11 mouse cellular contexts compared by ENCODE assay signal in the genomic region with DNA sequence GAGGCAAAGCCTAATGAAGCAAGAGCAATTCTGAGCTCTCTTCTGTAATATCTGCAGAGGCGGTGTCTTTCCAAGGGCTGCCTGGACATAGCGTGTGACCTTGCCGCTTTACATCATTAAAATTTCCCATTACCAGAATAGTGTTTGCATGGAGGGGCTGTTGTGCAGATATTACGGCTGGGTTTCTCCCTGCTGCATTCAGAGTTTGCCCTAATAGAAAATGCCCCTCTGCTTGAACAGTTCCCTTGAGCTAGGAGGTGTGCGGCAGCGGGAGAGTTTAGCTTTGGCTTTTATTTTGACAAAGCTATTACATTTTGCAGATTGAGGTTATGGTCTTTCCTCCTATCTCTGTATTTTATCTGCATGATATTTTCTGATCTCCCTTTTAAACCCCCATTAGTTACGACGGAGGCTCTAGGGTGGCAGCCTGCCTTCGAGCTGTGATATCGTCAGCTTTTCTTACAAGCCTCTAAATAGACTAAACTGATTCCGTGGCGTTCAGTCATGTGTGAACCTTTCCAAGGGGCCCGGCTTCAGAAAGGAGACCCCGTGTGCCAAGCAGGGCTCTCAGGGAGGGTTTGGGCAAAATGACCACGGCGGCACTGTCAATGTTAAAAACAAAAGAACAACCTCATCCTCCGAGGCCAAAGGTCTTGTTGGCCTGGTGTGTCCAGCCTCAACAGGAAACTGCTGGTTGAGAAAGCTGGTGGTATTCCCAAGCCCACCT.
DNase-seq lines count a peak whose midpoint lies in the region; ATAC-seq lines count a peak whose summit lies in the region.
"Had no signal": no experiment of that assay in that cellular context is flagged by ENCODE, and none has a peak within 500 bp of the region (broad histone marks: within the 10 kb centered on the region; RNA-seq: fewer than 3 reads in every experiment).

No protein-coding gene starts in this region.

- peak overlapping the region; percentile 55; the same call in 1 of the 2 replicates for H3K27ac ChIP-seq in embryonic facial prominence, embryonic 10.5 days (replicated peaks)
- peak overlapping the region; percentile 87 for H3K27ac ChIP-seq in hindbrain, embryonic 13.5 days
- H3K27ac ChIP-seq in midbrain, embryonic 13.5 days, result peak overlapping the region; percentile 89
- H3K27ac ChIP-seq: lung, embryonic 15.5 days had no signal

- no peaks in the 10 kb centered on the region for H3K36me3 ChIP-seq in embryonic facial prominence, embryonic 10.5 days (replicated peaks)
- H3K36me3 ChIP-seq in hindbrain, embryonic 13.5 days, result no peaks in the 10 kb centered on the region
- H3K36me3 ChIP-seq in midbrain, embryonic 13.5 days, result no peaks in the 10 kb centered on the region
- H3K36me3 ChIP-seq: lung, embryonic 15.5 days had no signal

- no peaks in the 10 kb centered on the region; the same call in 1 of the 2 replicates for H3K27me3 ChIP-seq in embryonic facial prominence, embryonic 10.5 days (replicated peaks; ENCODE audit: low read depth, poor library complexity, severe bottlenecking)
- no peaks in the 10 kb centered on the region for H3K27me3 ChIP-seq in hindbrain, embryonic 13.5 days
- H3K27me3 ChIP-seq in midbrain, embryonic 13.5 days, result no peaks in the 10 kb centered on the region
- H3K27me3 ChIP-seq: lung, embryonic 15.5 days had no signal

- H3K4me1 ChIP-seq in embryonic facial prominence, embryonic 10.5 days, result peaks cover 41% of the 10 kb centered on the region
- H3K4me1 ChIP-seq in hindbrain, embryonic 13.5 days (replicated peaks), result peaks cover 39% of the 10 kb centered on the region
- H3K4me1 ChIP-seq in midbrain, embryonic 13.5 days (replicated peaks), result peaks cover 42% of the 10 kb centered on the region
- H3K4me1 ChIP-seq: lung, embryonic 15.5 days had no signal

- H3K9me3 ChIP-seq in embryonic facial prominence, embryonic 10.5 days, result no peaks in the 10 kb centered on the region
- H3K9me3 ChIP-seq in hindbrain, embryonic 13.5 days, result no peaks in the 10 kb centered on the region; the same call in 1 of the 2 replicates
- no peaks in the 10 kb centered on the region for H3K9me3 ChIP-seq in midbrain, embryonic 13.5 days
- H3K9me3 ChIP-seq: lung, embryonic 15.5 days had no signal

- H3K9ac ChIP-seq in hindbrain, embryonic 13.5 days, result peak overlapping the region; percentile 39
- 0 out of 2 replicates have a peak overlapping the region, but pooled peaks have one; percentile 15 for H3K9ac ChIP-seq in midbrain, embryonic 13.5 days (replicated peaks)
- H3K9ac ChIP-seq: lung, embryonic 15.5 days had no signal

- DNase-seq in Muller cell, postnatal 12 days (ENCODE audit: inconsistent ontology term), result peak; percentile 9
- no peak for DNase-seq in embryonic facial prominence, embryonic 10.5 days (ENCODE audit: low spot score)
- DNase-seq in thymus, postnatal 14 days, result no peak
- no peak for DNase-seq in urinary bladder, postnatal 36 days (ENCODE audit: low spot score in 2 of 2)
- DNase-seq in adrenal gland, adult 8-10 months, result no peak
- DNase-seq in adrenal gland, adult 18-20 months (ENCODE audit: low spot score in 2 of 2), result no peak
- DNase-seq: heart, postnatal 4 days had no signal

- no peak overlapping the region for H3K4me3 ChIP-seq in embryonic facial prominence, embryonic 10.5 days
- no peak overlapping the region for H3K4me3 ChIP-seq in hindbrain, embryonic 13.5 days
- H3K4me3 ChIP-seq in midbrain, embryonic 13.5 days (replicated peaks), result no peak overlapping the region
- H3K4me3 ChIP-seq: lung, embryonic 15.5 days; myocyte had no signal

- peak; percentile 39; the same call in 1 of the 2 replicates for ATAC-seq in hindbrain, embryonic 13.5 days (ENCODE audit: low FRiP score)
- peak; percentile 75 for ATAC-seq in midbrain, embryonic 13.5 days

- WGBS in embryonic facial prominence, embryonic 10.5 days, result 52% methylated on average over 17 of the region's 17 CpGs
- WGBS in hindbrain, embryonic 13.5 days, result 21% methylated on average over 17 of the region's 17 CpGs
- 13% methylated on average over 17 of the region's 17 CpGs for WGBS in midbrain, embryonic 13.5 days

- H3K4me2 ChIP-seq in hindbrain, embryonic 13.5 days, result peak overlapping the region; percentile 30
- H3K4me2 ChIP-seq in midbrain, embryonic 13.5 days (replicated peaks), result peak overlapping the region; percentile 29
- H3K4me2 ChIP-seq: lung, embryonic 15.5 days had no signal
